Mouse (Mus musculus): Measurements from ENCODE around the gene Skap1.

DNA sequence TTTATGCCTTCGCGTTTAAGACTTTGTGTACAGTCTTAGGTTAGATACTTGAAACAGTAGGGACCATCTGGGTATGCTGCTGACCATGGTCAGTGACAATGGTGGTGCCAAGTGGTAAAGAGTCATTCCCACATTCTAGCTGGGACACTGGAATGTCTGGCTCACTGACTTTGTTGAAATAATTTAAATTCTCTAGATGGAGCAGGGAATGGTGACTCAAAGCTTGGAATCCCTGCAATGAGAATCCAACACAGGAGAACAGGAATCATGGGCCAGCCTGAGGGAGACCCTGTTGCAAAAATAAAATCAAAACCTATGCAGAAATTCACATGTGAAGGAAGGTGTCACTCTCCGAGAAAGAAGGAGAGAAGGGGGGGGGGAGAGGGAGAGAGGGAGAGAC lies 138.4 kb downstream of the Skap1 start:
- TF ChIP-seq FLI1 (IDR thresholded peaks at IDR 0.05; ENCODE audit: low read length): no peak
- TF ChIP-seq GATA1 (IDR thresholded peaks at IDR 0.05; ENCODE audit: borderline replicate concordance, low read length): no peak

Data from megakaryocyte, embryonic 14.5 days (primary cell).